Mouse (Mus musculus) gastrocnemius, adult 18-20 months (tissue): ENCODE data around the gene Xylt1. TPM values are rescaled to one million over a fixed set of nuclear protein-coding genes. Genes with fewer than 3 reads are reported as not detected.

Source experiments
- DNase-seq: peaks from one replicate; pipeline ENCODE4 v3.0.0; 2021; ENCODE audit warnings: low spot score
- total RNA-seq, 2 experiments: library from RNA; stranded (reverse); gene quantifications; 2 replicates each; pipeline ENCODE4 v1.2.3; 2021

The Xylt1 gene
- total RNA-seq, 2 experiments from 2014 or later, result 8.2 to 9.3 TPM

DNA sequence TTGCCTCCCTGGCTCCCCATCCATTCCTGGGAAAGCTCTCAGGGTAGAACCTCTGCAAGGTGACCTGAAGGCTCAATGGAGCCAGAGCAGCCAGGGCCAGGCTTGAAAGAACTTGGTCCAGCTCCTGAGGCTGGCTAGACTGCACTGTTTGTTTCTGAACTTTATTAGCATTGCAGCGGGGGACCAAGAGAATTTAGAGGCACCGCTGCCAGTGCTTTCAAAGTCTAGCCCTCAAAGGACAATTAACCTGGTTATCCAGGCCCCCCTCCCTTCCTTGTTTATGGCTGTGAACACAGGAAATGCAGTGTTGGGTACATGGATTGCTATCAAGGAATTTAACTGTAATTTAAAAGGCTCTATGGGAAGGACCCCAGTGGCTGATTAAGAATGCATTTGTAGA is 177.4 kb downstream of the Xylt1 start:
- DNase-seq, result no peak

DNA sequence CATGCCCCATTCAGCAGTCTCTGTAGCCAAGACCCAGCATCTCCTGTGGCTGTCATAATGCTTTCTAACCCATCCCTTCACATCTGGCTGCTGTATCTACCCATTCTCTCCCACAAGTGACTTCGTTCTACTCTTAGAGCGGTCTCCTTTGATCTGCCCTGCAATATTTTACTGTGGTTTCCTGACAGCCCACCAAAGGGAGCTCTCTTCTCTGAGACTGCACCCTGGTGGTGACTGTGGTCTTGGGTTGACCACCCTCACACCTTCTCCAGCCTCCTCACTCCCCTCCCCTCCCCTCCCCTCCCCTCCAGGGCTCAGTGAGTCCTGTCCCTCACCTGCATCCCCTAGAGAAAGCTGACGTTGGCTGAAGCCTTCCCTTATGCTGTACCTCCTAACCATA is 178.3 kb downstream of the Xylt1 start:
- DNase-seq, result no peak

DNA sequence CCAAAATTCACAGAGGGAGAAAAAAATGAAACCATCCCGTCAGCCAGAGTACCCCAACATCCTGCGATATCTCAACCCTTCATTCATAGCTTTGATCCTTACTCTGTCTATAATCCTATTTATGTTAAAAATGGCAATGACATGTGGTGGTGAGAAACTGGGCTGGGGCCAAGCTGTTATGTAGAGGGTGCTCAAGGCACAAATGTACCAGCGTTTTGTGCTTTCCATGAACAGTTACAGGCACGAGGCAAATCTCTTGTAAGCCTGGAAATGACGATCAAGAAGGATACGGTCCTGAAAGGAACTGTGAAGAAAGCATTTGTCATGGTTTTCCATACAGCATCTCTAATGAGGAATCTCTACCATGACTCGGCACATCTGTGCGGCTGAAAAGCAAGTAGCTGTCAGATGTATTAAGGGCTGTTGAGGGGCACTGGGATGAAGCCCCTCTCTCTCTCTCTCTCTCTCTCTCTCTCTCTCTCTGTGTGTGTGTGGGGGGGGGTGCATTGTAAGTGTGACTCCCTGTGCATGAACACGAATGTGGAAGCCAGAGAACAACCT is 183.2 kb downstream of the Xylt1 start:
- DNase-seq, result no peak

DNA sequence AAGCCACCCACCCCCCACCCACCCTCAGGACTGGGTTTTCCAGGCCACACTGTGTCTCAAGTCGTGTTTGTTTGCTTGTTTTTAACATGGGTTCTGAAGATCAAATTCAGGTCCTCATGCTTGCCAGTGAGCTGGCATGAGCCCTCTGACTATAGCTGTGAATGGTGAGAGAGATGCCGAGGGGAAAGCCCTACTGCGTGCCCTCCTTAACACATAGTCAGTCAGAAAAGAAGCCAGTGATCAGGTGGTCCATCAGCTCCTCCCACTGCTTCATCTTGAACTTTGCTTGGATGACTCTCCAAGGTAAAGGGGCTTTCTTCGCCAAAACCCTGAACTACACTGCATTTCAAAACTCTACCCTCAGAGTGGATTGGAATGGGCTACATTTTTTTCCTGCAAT is 183.8 kb downstream of the Xylt1 start:
- DNase-seq, result no peak

DNA sequence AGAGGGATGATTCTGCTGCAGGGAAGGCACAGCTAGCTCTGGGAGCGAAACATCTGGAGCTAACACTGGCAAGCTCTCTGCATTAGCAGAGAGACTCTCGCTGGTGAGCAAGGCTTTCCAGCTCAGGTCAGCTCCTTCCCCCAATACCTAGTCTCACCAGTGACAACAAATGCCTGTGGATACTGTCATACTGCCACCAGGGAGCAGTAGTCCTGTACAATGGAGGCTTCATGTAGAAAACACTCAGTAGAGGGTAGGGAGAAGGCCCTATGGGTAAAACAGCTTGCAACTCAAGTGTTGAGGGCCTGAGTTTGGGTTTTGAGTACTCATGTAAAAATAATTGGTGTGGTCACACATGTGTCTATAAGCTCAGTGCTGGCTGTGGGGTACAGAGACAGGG is 185.3 kb downstream of the Xylt1 start:
- DNase-seq, result no peak

DNA sequence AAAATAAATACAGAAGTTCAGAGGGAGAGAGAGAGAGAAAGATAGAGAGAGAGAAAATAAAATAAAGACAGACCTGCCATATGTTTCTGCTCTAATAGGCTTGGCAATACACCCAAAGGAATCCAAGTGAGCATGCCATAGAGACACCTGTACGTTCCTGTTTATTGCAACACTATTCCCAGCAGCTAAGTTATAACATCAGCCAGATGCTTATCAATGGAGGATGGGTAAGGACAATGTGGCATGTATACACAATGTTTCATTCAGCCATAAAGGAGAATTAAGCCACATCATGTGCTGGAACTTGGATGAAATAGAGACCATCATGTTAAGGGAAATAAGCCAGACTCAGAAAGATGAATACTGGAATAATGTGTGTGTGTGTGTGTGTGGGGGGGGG is 186.1 kb downstream of the Xylt1 start:
- DNase-seq, result no peak

DNA sequence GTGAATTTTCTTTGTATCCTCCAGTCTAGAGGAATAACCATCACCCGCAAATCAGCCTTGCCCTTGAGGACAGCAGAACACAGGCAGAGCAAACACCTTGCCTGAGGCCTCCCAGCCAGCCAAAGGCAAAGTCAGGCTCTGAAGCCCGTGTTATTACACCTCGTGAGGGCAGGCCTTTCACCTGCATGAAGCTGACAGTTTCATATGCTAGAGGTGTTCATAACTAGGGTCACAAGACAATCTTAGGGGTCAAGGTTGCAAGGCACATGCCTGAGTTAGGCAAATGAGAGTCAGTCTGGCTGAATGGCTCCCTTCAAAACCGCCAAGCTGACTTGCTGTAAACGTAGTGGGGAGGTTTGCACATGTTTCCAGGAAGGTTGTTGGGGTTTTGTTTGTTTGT is 186.5 kb downstream of the Xylt1 start:
- DNase-seq, result no peak

GRCm38 (mm10) chr7:117567653-117568340 is 187.0 kb downstream of the Xylt1 start:
- no peak for DNase-seq

- no peak for DNase-seq
Observed at GRCm38 (mm10) chr7:117571131-117571530, 190.4 kb downstream of the Xylt1 start.

DNA sequence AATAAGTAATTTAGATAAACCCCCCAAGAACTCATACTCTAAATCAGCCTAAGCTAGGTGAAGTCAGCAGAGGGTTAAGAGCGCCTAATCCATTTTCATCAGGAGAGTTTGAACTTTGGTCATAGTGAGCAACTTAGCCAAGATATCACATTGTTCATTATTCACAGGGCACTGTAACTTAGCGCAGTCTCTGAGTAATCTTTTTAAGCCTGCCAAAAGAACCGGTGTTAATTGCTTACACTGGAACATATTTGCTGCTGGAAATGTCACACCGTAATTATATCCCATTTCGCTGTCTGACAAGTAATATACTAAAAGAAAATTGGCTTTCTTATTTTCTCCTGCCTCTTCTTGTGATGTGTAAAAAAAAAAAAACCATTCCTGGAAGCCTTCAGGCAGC is 190.9 kb downstream of the Xylt1 start:
- DNase-seq, result peak; percentile 11

DNA sequence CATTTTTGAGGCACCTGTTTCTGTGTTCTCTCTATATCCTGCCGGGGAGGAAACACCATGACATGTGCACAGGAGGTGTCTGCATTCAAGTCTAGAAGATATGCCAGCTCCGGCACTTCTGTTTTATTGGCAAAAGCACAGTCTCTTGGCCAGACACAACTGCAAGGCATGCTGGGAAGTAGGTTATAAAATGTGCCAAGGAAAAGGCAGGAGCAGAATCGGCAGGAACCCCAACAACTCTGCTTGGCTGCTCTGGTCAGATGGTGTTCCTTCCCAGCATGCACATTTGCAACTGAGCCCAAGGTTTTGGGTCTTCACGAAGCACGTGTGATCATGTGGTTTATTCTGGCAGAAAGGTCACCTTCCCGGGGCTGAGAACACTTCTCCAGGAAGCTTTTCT is 192.4 kb downstream of the Xylt1 start:
- DNase-seq, result no peak

- no peak for DNase-seq
Observed at GRCm38 (mm10) chr7:117575417-117575816, 194.6 kb downstream of the Xylt1 start.

DNA sequence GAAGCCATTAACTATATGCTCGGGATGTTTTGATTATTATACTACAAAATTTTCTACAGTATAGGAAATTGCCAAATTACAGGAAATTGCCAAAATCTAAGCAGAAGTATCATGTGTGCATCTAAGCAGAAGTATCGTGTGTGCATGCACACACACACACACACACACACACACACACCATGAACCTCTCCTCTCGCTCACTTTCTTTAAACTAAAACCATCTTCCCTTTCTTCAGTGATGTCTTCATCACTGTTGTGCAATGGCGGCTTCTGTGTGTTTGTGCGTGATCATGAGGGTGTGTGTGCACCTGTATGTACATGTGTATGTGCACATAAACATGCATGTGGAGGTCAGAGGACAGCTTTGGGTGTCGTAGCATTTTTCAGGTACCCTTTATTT is 196.3 kb downstream of the Xylt1 start:
- DNase-seq, result no peak

- DNase-seq, result no peak
Observed at GRCm38 (mm10) chr7:117585164-117585563, 204.4 kb downstream of the Xylt1 start.

GRCm38 (mm10) chr7:117586811-117587210 is 206.0 kb downstream of the Xylt1 start:
- no peak for DNase-seq

GRCm38 (mm10) chr7:117587234-117587929 is 206.6 kb downstream of the Xylt1 start:
- no peak for DNase-seq

DNA sequence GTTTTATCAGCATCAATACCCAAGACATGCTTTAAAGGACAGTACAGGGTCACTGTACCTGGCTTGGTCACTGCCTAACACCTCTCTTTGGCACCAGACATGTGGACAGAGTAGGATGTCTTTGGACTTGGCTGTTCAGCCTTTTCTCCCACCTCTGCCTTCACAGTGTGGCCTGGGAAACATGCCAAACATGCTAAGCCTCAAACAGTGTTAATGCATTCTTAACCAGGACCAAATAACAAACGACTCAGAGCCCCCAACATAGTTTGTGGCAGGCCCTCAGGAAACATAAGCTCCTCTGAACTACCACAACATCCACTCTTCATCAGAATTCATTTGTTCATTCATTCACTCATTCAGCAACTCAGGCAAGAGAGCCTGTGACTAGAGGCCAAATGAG is 207.6 kb downstream of the Xylt1 start:
- no peak for DNase-seq

GRCm38 (mm10) chr7:117589359-117589758 is 208.6 kb downstream of the Xylt1 start:
- DNase-seq, result no peak

DNA sequence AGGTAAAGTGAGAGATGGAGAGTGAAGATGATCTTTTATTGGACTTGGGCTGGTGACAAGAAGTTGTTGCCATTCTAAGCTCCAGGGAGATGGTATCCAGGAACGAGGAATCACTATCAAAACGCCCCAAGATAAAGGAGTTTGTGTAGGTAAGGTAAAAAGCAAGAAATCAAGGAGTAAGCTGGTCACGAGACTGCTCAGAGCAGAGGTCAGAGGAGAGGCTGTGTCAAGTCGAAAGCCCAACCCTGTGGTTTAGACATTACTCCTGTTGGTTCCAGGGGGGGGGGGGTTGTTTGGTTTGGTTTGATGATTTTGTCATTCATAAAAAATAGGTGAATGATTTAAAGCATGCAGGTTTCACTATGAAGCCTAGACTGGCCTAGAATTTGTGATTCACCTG is 209.0 kb downstream of the Xylt1 start:
- DNase-seq, result no peak

GRCm38 (mm10) chr7:117594191-117594590 is 213.4 kb downstream of the Xylt1 start:
- no peak for DNase-seq

- no peak for DNase-seq
Observed at GRCm38 (mm10) chr7:117595029-117595695, 214.4 kb downstream of the Xylt1 start.

DNA sequence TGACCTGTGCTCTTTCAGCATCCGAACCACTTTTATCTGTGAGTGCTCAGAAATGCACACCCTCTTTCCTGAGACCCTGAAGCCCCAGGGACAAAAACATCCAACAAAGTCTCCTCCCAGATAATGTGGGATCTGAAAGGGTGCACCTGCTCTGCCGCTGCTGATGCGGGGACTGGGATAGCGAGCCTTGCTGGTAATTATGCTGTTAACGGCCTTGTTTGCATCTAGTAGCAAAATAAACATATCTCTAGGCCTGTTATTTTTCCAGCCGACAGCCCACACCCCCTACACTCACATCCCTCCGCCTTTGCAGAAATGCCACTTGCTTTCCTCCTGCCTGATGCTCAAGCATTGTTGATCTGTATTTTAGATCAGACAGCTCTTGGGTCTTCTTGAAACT is 219.7 kb downstream of the Xylt1 start:
- DNase-seq, result no peak
